ENCODE assay signal across 9 mouse cellular contexts in genomic region chr14:56203975-56204374, GRCm38 (mm10). TPM values are rescaled to one million over a fixed set of nuclear protein-coding genes. Genes with fewer than 3 reads are reported as not detected.
DNase-seq lines count a peak whose midpoint lies in the region; ATAC-seq lines count a peak whose summit lies in the region.
"Had no signal": no experiment of that assay in that cellular context is flagged by ENCODE, and none has a peak within 500 bp of the region (broad histone marks: within the 10 kb centered on the region; RNA-seq: fewer than 3 reads in every experiment).

No protein-coding gene starts in this region.

- peak; percentile 58 for DNase-seq in forebrain, embryonic 14.5 days (ENCODE audit: low spot score)
- peak; percentile 65 for DNase-seq in ES-CJ7 (ENCODE audit: low read depth, low spot score)
- DNase-seq in c-Kit-positive CD71-positive TER-119-negative erythroid progenitor cells, embryonic 14.5 days (ENCODE audit: low read depth), result peak; percentile 36
- DNase-seq in layer of hippocampus, adult 18-20 months (ENCODE audit: low spot score in 2 of 2), result peak; percentile 18 to 82
- DNase-seq in lung, postnatal 14 days, result peak; percentile 69
- peak; percentile 23 to 63 for DNase-seq in spleen, adult 18-20 months

- H3K36me3 ChIP-seq in forebrain, embryonic 14.5 days (ENCODE audit: control insufficient read depth, insufficient read depth, low read length), result no peaks in the 10 kb centered on the region
- H3K36me3 ChIP-seq in forebrain, embryonic 15.5 days, result no peaks in the 10 kb centered on the region

- no peak; the same call in 1 of the 2 replicates for ATAC-seq in forebrain, embryonic 14.5 days
- ATAC-seq in forebrain, embryonic 15.5 days (replicated peaks), result no peak
- ATAC-seq in frontal cortex, adult (ENCODE audit: low TSS enrichment), result peak; percentile 73

- WGBS in forebrain, embryonic 14.5 days, result 8% methylated on average over 2 of the region's 2 CpGs
- WGBS in forebrain, embryonic 15.5 days, result 9% methylated on average over 2 of the region's 2 CpGs

- no peaks in the 10 kb centered on the region for H3K27me3 ChIP-seq in forebrain, embryonic 14.5 days (replicated peaks; ENCODE audit: control insufficient read depth, insufficient read depth, low read length)
- H3K27me3 ChIP-seq in forebrain, embryonic 15.5 days, result no peaks in the 10 kb centered on the region

- H3K4me3 ChIP-seq in forebrain, embryonic 14.5 days (ENCODE audit: low read depth, low read length), result no peak overlapping the region
- no peak overlapping the region for H3K4me3 ChIP-seq in forebrain, embryonic 15.5 days
- H3K4me3 ChIP-seq: megakaryocyte, embryonic 14.5 days had no signal

- no peaks in the 10 kb centered on the region for H3K9me3 ChIP-seq in forebrain, embryonic 14.5 days (replicated peaks; ENCODE audit: control insufficient read depth, low read length)
- H3K9me3 ChIP-seq in forebrain, embryonic 15.5 days, result no peaks in the 10 kb centered on the region
- H3K9me3 ChIP-seq: megakaryocyte, embryonic 14.5 days had no signal

- H3K4me1 ChIP-seq in forebrain, embryonic 14.5 days (ENCODE audit: control insufficient read depth, insufficient read depth, low read length), result no peaks in the 10 kb centered on the region
- no peaks in the 10 kb centered on the region for H3K4me1 ChIP-seq in forebrain, embryonic 15.5 days
- H3K4me1 ChIP-seq: megakaryocyte, embryonic 14.5 days had no signal

- no peak overlapping the region for H3K4me2 ChIP-seq in forebrain, embryonic 14.5 days (ENCODE audit: low read length)
- H3K4me2 ChIP-seq in forebrain, embryonic 15.5 days (replicated peaks), result no peak overlapping the region

- no peak overlapping the region for H3K9ac ChIP-seq in forebrain, embryonic 14.5 days (ENCODE audit: low read length)
- no peak overlapping the region for H3K9ac ChIP-seq in forebrain, embryonic 15.5 days (replicated peaks)

- H3K27ac ChIP-seq in forebrain, embryonic 14.5 days (ENCODE audit: low read depth, low read length), result no peak overlapping the region
- H3K27ac ChIP-seq in forebrain, embryonic 15.5 days (replicated peaks), result no peak overlapping the region

RNA-seq across cellular contexts. Expression of gene Gzmf, which starts 7.2 kb away (rescaled TPM):
- not detected in 2 replicates for polyA plus RNA-seq in forebrain, embryonic 14.5 days (2014; fragmentation: Nextera tagmentation; extraction: Ambion mirVana)
- polyA plus RNA-seq in forebrain, embryonic 15.5 days (2015; fragmentation: Nextera tagmentation; extraction: Ambion mirVana), result not detected in 2 replicates
- not detected for total RNA-seq in layer of hippocampus, adult 18-20 months (2021)

RNA-seq across cellular contexts. Expression of gene Gzmn, which starts 29.6 kb away (rescaled TPM):
- polyA plus RNA-seq in forebrain, embryonic 14.5 days (2014; fragmentation: Nextera tagmentation; extraction: Ambion mirVana), result not detected in 2 replicates
- polyA plus RNA-seq in forebrain, embryonic 15.5 days (2015; fragmentation: Nextera tagmentation; extraction: Ambion mirVana), result not detected in 2 replicates
- total RNA-seq in layer of hippocampus, adult 18-20 months (2021), result not detected

RNA-seq across cellular contexts. Expression of gene Gzmc, which starts 30.5 kb away (rescaled TPM):
- polyA plus RNA-seq in forebrain, embryonic 14.5 days (2014; fragmentation: Nextera tagmentation; extraction: Ambion mirVana), result not detected in 2 replicates
- not detected in 2 replicates for polyA plus RNA-seq in forebrain, embryonic 15.5 days (2015; fragmentation: Nextera tagmentation; extraction: Ambion mirVana)
- total RNA-seq in layer of hippocampus, adult 18-20 months (2021), result not detected

RNA-seq across cellular contexts. Expression of gene Gzmg, which starts 44.6 kb away (rescaled TPM):
- not detected in 2 replicates for polyA plus RNA-seq in forebrain, embryonic 14.5 days (2014; fragmentation: Nextera tagmentation; extraction: Ambion mirVana)
- not detected in 2 replicates for polyA plus RNA-seq in forebrain, embryonic 15.5 days (2015; fragmentation: Nextera tagmentation; extraction: Ambion mirVana)
- total RNA-seq in layer of hippocampus, adult 18-20 months (2021), result not detected

RNA-seq across cellular contexts. Expression of gene Gzmb, which starts 58.1 kb away (rescaled TPM):
- polyA plus RNA-seq in forebrain, embryonic 14.5 days (2014; fragmentation: Nextera tagmentation; extraction: Ambion mirVana), result not detected in 2 replicates
- polyA plus RNA-seq in forebrain, embryonic 15.5 days (2015; fragmentation: Nextera tagmentation; extraction: Ambion mirVana), result not detected in 2 replicates
- not detected for total RNA-seq in layer of hippocampus, adult 18-20 months (2021)
